Mouse (Mus musculus) ovary, postnatal 10 days (tissue): ENCODE results near the gene Olfr1375.
A peak's percentile ranks its signal among the peaks of the same experiment; 100 is the strongest.
"Not testable (repeated sequence)": the region's sequence is repeated elsewhere in the genome, so short reads cannot be mapped to it uniquely, and the experiment has no call there.

ENCODE experiments used
- DNase-seq: peaks from one replicate; pipeline ENCODE4 v3.0.0; 2022; ENCODE audit warnings: low spot score

The Olfr1375 gene

DNA sequence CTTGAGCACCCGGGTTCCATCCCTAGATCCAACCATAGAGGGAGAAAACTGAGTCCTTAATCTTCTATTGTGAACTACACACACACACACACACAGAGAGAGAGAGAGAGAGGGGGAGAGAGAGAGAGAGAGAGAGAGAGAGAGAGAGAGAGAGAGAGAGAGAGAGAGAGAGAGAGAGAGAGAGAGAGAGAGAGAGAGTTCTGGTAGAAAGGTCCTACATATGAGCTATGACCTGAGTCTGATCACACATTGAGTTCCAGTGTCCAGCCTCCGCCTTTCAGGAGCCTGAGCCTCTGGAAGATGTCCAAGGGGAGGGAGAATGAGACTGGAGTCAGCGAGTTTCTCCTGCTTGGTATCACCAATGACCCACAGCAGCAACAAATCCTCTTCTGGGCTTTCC, at the start of gene Olfr1375:
Olfr1375 (plus strand) TSS at position 301 of the 400 bp plus-strand sequence.
- not testable (repeated sequence) for DNase-seq

- no peak for DNase-seq
These were observed 44.6 kb upstream of the Olfr1375 start, which contains the start of gene Olfr51 for GRCm38 (mm10) chr11:51003296-51003695. Gene Olfr51 (plus strand): TSS chr11:51003596.

- DNase-seq: peak; percentile 11
These were observed 36.1 kb upstream of the Olfr1375 start for GRCm38 (mm10) chr11:51011821-51012220.

GRCm38 (mm10) chr11:51013936-51014335, 34.0 kb upstream of the Olfr1375 start, which contains the start of gene Olfr54:
Gene Olfr54 (plus strand): TSS chr11:51014236.
- no peak for DNase-seq

DNA sequence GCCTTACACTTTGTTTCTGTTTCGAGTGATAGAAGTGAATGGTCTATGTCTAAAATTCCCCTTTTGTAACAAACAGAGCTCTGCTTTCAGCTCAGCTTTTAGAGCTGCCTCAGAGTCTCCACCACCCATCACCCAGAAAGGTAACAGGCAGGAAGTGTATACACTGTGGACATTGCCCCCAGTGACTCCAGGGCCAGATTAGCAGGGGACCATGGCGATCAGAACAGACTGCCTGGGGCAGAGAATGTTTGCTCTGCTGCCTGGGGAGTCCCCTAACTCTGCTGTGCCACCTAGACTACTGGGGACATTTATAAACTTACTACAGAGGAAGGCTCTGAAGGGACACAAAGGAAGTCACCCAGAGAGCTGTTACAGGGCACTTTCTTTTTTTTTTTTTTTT, 31.6 kb upstream of the Olfr1375 start:
- no peak for DNase-seq

- DNase-seq: not testable (repeated sequence)
These were observed 21.1 kb upstream of the Olfr1375 start for GRCm38 (mm10) chr11:51026811-51027210.

GRCm38 (mm10) chr11:51029381-51029780, 18.5 kb upstream of the Olfr1375 start:
- DNase-seq: not testable (repeated sequence)

GRCm38 (mm10) chr11:51030225-51030624, 17.7 kb upstream of the Olfr1375 start:
- DNase-seq: no peak

- no peak for DNase-seq
These were observed 15.1 kb upstream of the Olfr1375 start for GRCm38 (mm10) chr11:51032851-51033250.

- not testable (repeated sequence) for DNase-seq
These were observed 13.8 kb upstream of the Olfr1375 start for GRCm38 (mm10) chr11:51034141-51034540.

DNA sequence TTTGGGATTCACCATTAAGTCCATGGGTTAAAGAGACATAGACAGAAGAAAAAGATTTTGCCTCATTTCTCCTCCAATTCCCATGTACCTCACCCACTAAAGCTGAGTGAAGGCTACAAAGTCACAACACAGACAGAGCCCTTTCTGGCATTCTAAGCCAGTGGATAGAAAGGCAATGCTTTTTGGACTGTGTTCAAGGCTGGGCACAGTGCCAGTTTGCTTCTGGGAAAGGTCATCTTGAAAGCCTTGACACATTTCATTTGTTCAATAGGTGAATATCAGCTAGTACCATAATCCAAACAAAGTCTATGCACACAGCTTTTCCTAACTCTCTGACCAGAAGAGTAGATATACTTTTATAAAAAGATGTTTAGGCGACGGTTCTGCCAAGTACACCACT, 12.0 kb upstream of the Olfr1375 start:
- DNase-seq: no peak

DNA sequence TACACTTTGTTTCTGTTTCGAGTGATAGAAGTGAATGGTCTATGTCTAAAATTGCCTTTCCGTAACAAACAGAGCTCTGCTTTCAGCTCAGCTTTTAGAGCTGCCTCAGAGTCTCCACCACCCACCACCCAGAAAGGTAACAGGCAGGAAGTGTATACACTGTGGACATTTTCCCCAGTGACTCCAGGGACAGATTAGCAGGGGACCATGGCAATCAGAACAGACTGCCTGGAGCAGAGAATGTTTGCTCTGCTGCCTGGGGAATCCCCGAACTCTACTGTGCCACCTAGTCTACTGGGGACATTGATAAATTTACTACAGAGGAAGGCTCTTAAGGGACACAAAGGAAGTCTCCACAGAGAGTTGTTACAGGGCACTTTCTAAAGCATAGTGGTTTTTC, 3.1 kb upstream of the Olfr1375 start:
- DNase-seq: not testable (repeated sequence)

GRCm38 (mm10) chr11:51051678-51052077, 3.8 kb downstream of the Olfr1375 start:
- DNase-seq: no peak

DNA sequence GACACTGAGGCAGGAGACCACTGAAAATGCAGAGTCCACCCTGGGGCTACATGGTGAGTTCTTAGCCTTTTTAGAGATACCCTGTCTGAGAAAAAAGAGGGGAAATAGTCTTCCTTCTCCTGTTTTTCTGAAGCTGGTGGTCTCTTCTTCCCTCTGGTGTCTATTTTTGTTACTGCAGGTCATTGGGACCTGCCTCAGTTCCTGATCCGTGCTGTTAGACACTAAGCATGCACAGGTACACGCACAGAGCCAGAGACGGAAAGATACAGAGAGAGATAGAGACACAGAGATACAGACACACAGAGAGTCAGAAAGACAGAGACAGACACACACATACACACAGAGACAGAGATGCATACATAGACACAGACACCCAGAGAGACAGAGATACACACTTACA, 5.3 kb downstream of the Olfr1375 start:
- no peak for DNase-seq

DNA sequence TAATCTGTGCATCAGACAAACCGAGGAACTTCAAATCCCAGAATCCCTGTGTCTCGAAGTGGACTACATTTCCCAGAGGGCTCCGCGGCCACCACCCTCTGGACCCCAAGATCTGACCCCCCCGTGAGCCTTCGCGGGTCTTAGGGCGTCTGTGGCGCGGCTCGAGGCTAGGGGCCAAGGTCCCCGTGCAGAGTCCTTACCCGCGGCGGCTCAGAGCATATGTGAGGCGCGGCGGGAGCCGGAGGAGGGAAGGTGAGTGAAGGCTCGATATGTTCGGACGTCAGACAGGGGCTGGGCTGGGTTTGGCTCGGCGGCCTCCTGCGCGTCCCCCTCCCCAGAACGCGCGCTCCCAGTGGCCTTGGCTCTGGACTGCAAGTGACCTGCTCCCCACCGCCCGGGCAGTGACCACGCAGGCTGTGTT, 11.3 kb downstream of the Olfr1375 start, which contains the start of gene Zfp354a:
Zfp354a (plus strand) TSS at position 107 of the 421 bp plus-strand sequence.
- peak; percentile 18 for DNase-seq

DNA sequence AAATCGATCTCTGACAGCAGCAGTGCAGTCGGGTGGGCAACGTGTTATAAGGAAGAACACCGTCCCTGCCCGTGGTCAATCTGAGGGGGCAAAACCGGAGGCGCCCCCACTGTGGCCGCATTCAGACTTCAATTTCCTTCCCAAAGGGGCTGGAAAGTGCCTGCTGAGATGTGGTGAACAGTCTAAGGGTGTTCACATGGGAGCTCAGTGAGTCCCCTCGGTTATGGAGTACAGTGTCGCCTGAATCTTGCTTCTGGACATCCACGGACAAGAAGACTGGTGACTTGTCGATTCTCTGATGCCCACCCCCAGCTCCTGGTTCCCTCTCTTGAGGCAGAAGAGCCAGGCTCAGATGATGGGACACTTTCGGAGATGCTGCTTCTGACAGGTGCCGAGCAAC, 11.7 kb downstream of the Olfr1375 start:
- DNase-seq: no peak

- DNase-seq: no peak
These were observed 13.1 kb downstream of the Olfr1375 start for GRCm38 (mm10) chr11:51060981-51061380.

DNA sequence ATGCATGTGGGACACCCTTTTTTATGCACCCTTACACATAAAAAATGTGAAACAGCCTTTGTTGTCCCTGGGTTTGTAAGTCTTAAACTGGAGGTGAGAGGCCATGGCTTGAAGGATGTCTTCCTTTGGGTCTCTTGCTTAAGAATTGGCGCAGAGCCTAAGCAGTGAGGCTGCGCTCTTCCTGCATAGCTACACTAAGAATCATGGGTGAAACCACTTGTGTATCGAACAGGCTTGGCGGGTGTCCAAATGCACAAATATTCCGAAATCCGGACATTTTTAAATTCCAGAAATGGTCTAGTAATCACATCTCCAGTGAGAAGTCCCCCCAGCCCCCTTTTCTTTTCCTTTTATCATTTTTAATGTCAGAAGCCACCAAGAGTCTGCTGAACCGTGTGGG, 15.4 kb downstream of the Olfr1375 start:
- DNase-seq: no peak

GRCm38 (mm10) chr11:51063841-51064240, 15.9 kb downstream of the Olfr1375 start:
- no peak for DNase-seq

DNA sequence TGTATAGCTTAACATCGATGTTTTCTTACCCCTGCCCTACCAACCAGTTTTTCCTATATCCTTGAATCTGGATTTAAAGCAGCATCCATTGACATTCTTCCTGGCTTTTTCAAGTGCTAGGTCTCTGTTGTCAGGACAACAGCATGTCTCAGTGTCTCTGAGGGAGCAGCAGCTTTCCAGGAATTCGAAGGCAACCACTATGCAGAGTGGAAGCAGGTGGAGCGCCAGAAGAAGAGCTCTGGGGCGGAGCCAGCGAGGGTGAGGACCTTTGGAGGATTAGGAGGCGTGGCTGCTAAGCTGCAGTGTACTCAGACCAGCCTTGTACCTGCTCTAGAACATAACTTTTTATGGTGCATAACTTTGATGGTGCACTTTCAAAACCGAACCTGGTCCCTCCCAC, 36.6 kb downstream of the Olfr1375 start:
- no peak for DNase-seq

GRCm38 (mm10) chr11:51085269-51085668, 37.4 kb downstream of the Olfr1375 start:
- no peak for DNase-seq
